Mouse (Mus musculus) intestine, embryonic 14.5 days (tissue): ENCODE measurements around the gene Crat. TPM values are rescaled to one million over a fixed set of nuclear protein-coding genes. Genes with fewer than 3 reads are reported as not detected.

Source experiments
- ATAC-seq: fragments of 200-750 bp; cut with Nextera tagmentation; replicated peaks from 2 replicates; pipeline ENCODE4 v1.8.0; 2017; ENCODE audit warnings: low read depth, moderate number of reproducible peaks, moderate TSS enrichment, moderate library complexity; ENCODE audit not compliant: low FRiP score, low TSS enrichment
- DNase-seq: peaks from one replicate; pipeline ENCODE4 v3.0.0-alpha.2; 2018; ENCODE audit warnings: low spot score
- H3K27ac ChIP-seq: fragments of 300-500 bp; sonication (generic); 2 replicates; pipeline ENCODE4 v1.5.1; 2014; ENCODE audit warnings: low read depth, mild to moderate bottlenecking, control low read depth
- H3K27me3 ChIP-seq: fragments of 300-500 bp; sonication (generic); replicated peaks from 2 replicates; pipeline ENCODE4 v1.6.1; 2014; ENCODE audit warnings: low read length, control low read depth; ENCODE audit not compliant: control insufficient read depth, insufficient read depth
- H3K36me3 ChIP-seq: fragments of 300-500 bp; sonication (generic); 2 replicates; pipeline ENCODE4 v1.6.1; 2014; ENCODE audit warnings: low read length, control low read depth; ENCODE audit not compliant: control insufficient read depth, insufficient read depth
- H3K4me1 ChIP-seq: fragments of 300-500 bp; sonication (generic); replicated peaks from 2 replicates; pipeline ENCODE4 v1.6.1; 2014; ENCODE audit warnings: low read length, control low read depth, mixed read lengths; ENCODE audit not compliant: control insufficient read depth, insufficient read depth
- H3K4me2 ChIP-seq: fragments of 300-500 bp; sonication (generic); 2 replicates; pipeline ENCODE4 v1.6.1; 2014; ENCODE audit warnings: low read length
- H3K4me3 ChIP-seq: fragments of 300-500 bp; sonication (generic); 2 replicates; pipeline ENCODE4 v1.5.1; 2014; ENCODE audit warnings: low read depth, low read length, control low read depth, mixed read lengths
- H3K9ac ChIP-seq: fragments of 300-500 bp; sonication (generic); 2 replicates; pipeline ENCODE4 v1.6.1; 2014; ENCODE audit warnings: mild to moderate bottlenecking, low read length
- H3K9me3 ChIP-seq: fragments of 300-500 bp; sonication (generic); 2 replicates; pipeline ENCODE4 v1.6.1; 2016; ENCODE audit warnings: low read length, control low read depth; ENCODE audit not compliant: control insufficient read depth
- WGBS: fragments of 180-500 bp; shearing (Covaris S2); extraction: QIAGEN DNeasy Blood & Tissue Kit; methylation state at CpG from one replicate; pipeline ENCODE4 v1.1.7; 2014; 5-methylcytosine and 5-hydroxymethylcytosine counted together
- polyA plus RNA-seq: library from polyadenylated mRNA; unstranded; fragments of >200 nt; fragmentation: Nextera tagmentation; extraction: Ambion mirVana; gene quantifications from 2 replicates; pipeline ENCODE4 v1.2.1, GENCODE M21; 2014

Gene Crat
- polyA plus RNA-seq, 1 experiment from 2014 or later, result 25.3 TPM

GRCm38 (mm10) chr2:30395757-30396156 is 19.9 kb downstream of the Crat start:
- H3K27ac ChIP-seq, result no peak overlapping the region
- H3K4me2 ChIP-seq, result no peak overlapping the region
- WGBS, result 92% methylated on average over 7 of the region's 7 CpGs

GRCm38 (mm10) chr2:30393370-30393656 is 22.3 kb downstream of the Crat start:
- Histone ChIP-seq H3K27ac (peak overlapping the region; percentile 84), H3K4me1 (peaks cover 10% of the 10 kb centered on the region), H3K4me3 (peak overlapping the region; percentile 92), H3K9me3 (no peaks in the 10 kb centered on the region), H3K36me3 (peaks cover 32% of the 10 kb centered on the region), H3K27me3 (no peaks in the 10 kb centered on the region), H3K9ac (peak overlapping the region; percentile 57), H3K4me2 (peak overlapping the region; percentile 66)
- DNase-seq (peak; percentile 54), ATAC-seq (no peak)
- 40% methylated on average over 1 of the region's 1 CpGs for WGBS

More at GRCm38 (mm10) chr2:30395757-30396156, 19.9 kb downstream of the Crat start:
- Histone ChIP-seq H3K27me3 (no peaks in the 10 kb centered on the region), H3K36me3 (peaks cover 54% of the 10 kb centered on the region), H3K4me3 (no peak overlapping the region), H3K9me3 (no peaks in the 10 kb centered on the region), H3K9ac (no peak overlapping the region), H3K4me1 (peaks cover 13% of the 10 kb centered on the region)
- ATAC-seq (no peak), DNase-seq (no peak)

GRCm38 (mm10) chr2:30392577-30393369 is 22.8 kb downstream of the Crat start:
- H3K9ac ChIP-seq, result peak overlapping the region; percentile 57
- peaks cover 10% of the 10 kb centered on the region for H3K4me1 ChIP-seq
- DNase-seq (no peak), ATAC-seq (peak; percentile 72)
- WGBS, result under 1% methylated on average over 42 of the region's 54 CpGs
- H3K27ac ChIP-seq, result peak overlapping the region; percentile 84
- no peaks in the 10 kb centered on the region for H3K9me3 ChIP-seq
- H3K4me2 ChIP-seq, result peak overlapping the region; percentile 66
- H3K27me3 ChIP-seq, result no peaks in the 10 kb centered on the region
- H3K4me3 ChIP-seq, result peak overlapping the region; percentile 92
- peaks cover 27% of the 10 kb centered on the region for H3K36me3 ChIP-seq

- H3K36me3 ChIP-seq, result peaks cover 21% of the 10 kb centered on the region
Measured at GRCm38 (mm10) chr2:30392114-30392576, 23.5 kb downstream of the Crat start, which contains the start of gene Dolpp1. Gene Dolpp1 (plus strand): TSS chr2:30392254.

GRCm38 (mm10) chr2:30389000-30389399 is 26.6 kb downstream of the Crat start:
- DNase-seq (no peak), ATAC-seq (no peak)
- H3K4me3 ChIP-seq, result no peak overlapping the region
- whole genome bisulfite sequencing, result 90% methylated on average over 2 of the region's 2 CpGs
- H3K4me2 ChIP-seq, result no peak overlapping the region
- no peaks in the 10 kb centered on the region for H3K9me3 ChIP-seq
- H3K4me1 ChIP-seq, result peaks cover 10% of the 10 kb centered on the region
- H3K27me3 ChIP-seq, result no peaks in the 10 kb centered on the region
- H3K9ac ChIP-seq, result no peak overlapping the region
- H3K36me3 ChIP-seq, result peaks cover 5% of the 10 kb centered on the region
- no peak overlapping the region for H3K27ac ChIP-seq

More at GRCm38 (mm10) chr2:30392114-30392576, 23.5 kb downstream of the Crat start, which contains the start of gene Dolpp1:
- Histone ChIP-seq H3K27ac (peak within 1 kb of the TSS; percentile 84), H3K27me3 (no peaks in the 10 kb centered on the region), H3K4me2 (peak within 1 kb of the TSS; percentile 66), H3K4me1 (peaks cover 10% of the 10 kb centered on the region), H3K9me3 (no peaks in the 10 kb centered on the region), H3K4me3 (peak within 1 kb of the TSS; percentile 92), H3K9ac (peak within 1 kb of the TSS; percentile 57)
- peak; percentile 98 for ATAC-seq
- WGBS, result 1% methylated on average over 40 of the region's 40 CpGs
- peak; percentile 97 for DNase-seq

GRCm38 (mm10) chr2:30386913-30387312 is 28.7 kb downstream of the Crat start:
- DNase-seq (no peak), ATAC-seq (no peak)
- Histone ChIP-seq H3K27me3 (no peaks in the 10 kb centered on the region), H3K4me3 (no peak overlapping the region), H3K4me1 (peaks cover 3% of the 10 kb centered on the region; the same call in 1 of the 2 replicates), H3K4me2 (no peak overlapping the region), H3K9ac (no peak overlapping the region), H3K36me3 (peaks cover 16% of the 10 kb centered on the region), H3K9me3 (no peaks in the 10 kb centered on the region), H3K27ac (no peak overlapping the region)
- 78% methylated on average over 9 of the region's 9 CpGs for WGBS

- H3K9me3 ChIP-seq, result no peaks in the 10 kb centered on the region
- DNase-seq (no peak), ATAC-seq (no peak)
- H3K27ac ChIP-seq, result no peak overlapping the region
- no peak overlapping the region for H3K9ac ChIP-seq
- no peak overlapping the region for H3K4me3 ChIP-seq
- no peaks in the 10 kb centered on the region for H3K4me1 ChIP-seq
- 79% methylated on average over 4 of the region's 4 CpGs for WGBS
- H3K27me3 ChIP-seq, result no peaks in the 10 kb centered on the region
- no peak overlapping the region for H3K4me2 ChIP-seq
- H3K36me3 ChIP-seq, result peaks cover 25% of the 10 kb centered on the region
Measured at GRCm38 (mm10) chr2:30385591-30385990, 30.0 kb downstream of the Crat start.

GRCm38 (mm10) chr2:30384814-30385213 is 30.8 kb downstream of the Crat start:
- H3K27ac ChIP-seq, result no peak overlapping the region
- peaks cover 32% of the 10 kb centered on the region for H3K36me3 ChIP-seq
- 83% methylated on average over 5 of the region's 5 CpGs for WGBS
- no peak overlapping the region for H3K4me2 ChIP-seq
- no peak for DNase-seq
- no peak for ATAC-seq
- H3K27me3 ChIP-seq, result no peaks in the 10 kb centered on the region
- H3K4me3 ChIP-seq, result no peak overlapping the region
- H3K9ac ChIP-seq, result no peak overlapping the region
- H3K9me3 ChIP-seq, result no peaks in the 10 kb centered on the region
- no peaks in the 10 kb centered on the region for H3K4me1 ChIP-seq

- Histone ChIP-seq H3K9ac (no peak overlapping the region), H3K4me1 (no peaks in the 10 kb centered on the region), H3K36me3 (peaks cover 62% of the 10 kb centered on the region), H3K9me3 (no peaks in the 10 kb centered on the region), H3K27me3 (no peaks in the 10 kb centered on the region), H3K4me3 (no peak overlapping the region), H3K27ac (no peak overlapping the region), H3K4me2 (no peak overlapping the region)
- 95% methylated on average over 4 of the region's 4 CpGs for WGBS
- no peak for DNase-seq
- no peak for ATAC-seq
Measured at GRCm38 (mm10) chr2:30381377-30381725, 34.3 kb downstream of the Crat start.
